Mouse (Mus musculus) kidney, postnatal 0 days (tissue): ENCODE measurements around the gene Gm13279. TPM values are rescaled to one million over a fixed set of nuclear protein-coding genes. Genes with fewer than 3 reads are reported as not detected.
"Not testable (repeated sequence)": the region's sequence is repeated elsewhere in the genome, so short reads cannot be mapped to it uniquely, and the experiment has no call there.

Experiments used
- ATAC-seq: fragments of 200-750 bp; cut with Nextera tagmentation; replicated peaks from 2 replicates; pipeline ENCODE4 v1.8.0; 2017; ENCODE audit warnings: low read depth, moderate number of reproducible peaks, moderate TSS enrichment, moderate library complexity; ENCODE audit not compliant: low FRiP score
- DNase-seq: peaks from one replicate; pipeline ENCODE4 v3.0.0-alpha.2; 2016; ENCODE audit warnings: low spot score
- H3K27ac ChIP-seq: fragments of 300-500 bp; sonication (generic); 2 replicates; pipeline ENCODE4 v1.5.1; 2014; ENCODE audit warnings: mild to moderate bottlenecking
- H3K27me3 ChIP-seq: fragments of 300-500 bp; sonication (generic); 2 replicates; pipeline ENCODE4 v1.6.1; 2014; ENCODE audit warnings: low read length, mixed read lengths; ENCODE audit not compliant: insufficient read depth
- H3K36me3 ChIP-seq: fragments of 300-500 bp; sonication (generic); 2 replicates; pipeline ENCODE4 v1.6.1; 2014; ENCODE audit warnings: low read length, mixed read lengths; ENCODE audit not compliant: insufficient read depth
- H3K4me1 ChIP-seq: fragments of 300-500 bp; sonication (generic); replicated peaks from 2 replicates; pipeline ENCODE4 v1.6.1; 2014; ENCODE audit warnings: antibody characterized with exemption, low read length, mixed read lengths; ENCODE audit not compliant: insufficient read depth
- H3K4me2 ChIP-seq: fragments of 300-500 bp; sonication (generic); 2 replicates; pipeline ENCODE4 v1.6.1; 2014; ENCODE audit warnings: mild to moderate bottlenecking, low read length, moderate library complexity, mixed read lengths
- H3K4me3 ChIP-seq: fragments of 300-500 bp; sonication (generic); replicated peaks from 2 replicates; pipeline ENCODE4 v1.5.1; 2014; ENCODE audit warnings: low read depth, low read length
- H3K9ac ChIP-seq: fragments of 300-500 bp; sonication (generic); 2 replicates; pipeline ENCODE4 v1.6.1; 2014; ENCODE audit warnings: low read depth, low read length
- H3K9me3 ChIP-seq: fragments of 300-500 bp; sonication (generic); replicated peaks from 2 replicates; pipeline ENCODE4 v1.6.1; 2016; ENCODE audit warnings: low read length, inconsistent platforms, mixed read lengths
- CTCF ChIP-seq: IDR thresholded peaks from 2 replicates; pipeline ENCODE4 v1.5.1; 2016; ENCODE audit warnings: antibody characterized with exemption, low read depth, mild to moderate bottlenecking, moderate library complexity
- WGBS: fragments of 180-500 bp; shearing (Covaris S2); extraction: QIAGEN DNeasy Blood & Tissue Kit; methylation state at CpG from one replicate; pipeline ENCODE4 v1.1.7; 2014; 5-methylcytosine and 5-hydroxymethylcytosine counted together
- polyA plus RNA-seq: library from polyadenylated mRNA; unstranded; fragments of >200 nt; fragmentation: Nextera tagmentation; extraction: Ambion mirVana; gene quantifications from 2 replicates; pipeline ENCODE4 v1.2.1, GENCODE M21; 2015

Gm13279 gene
- polyA plus RNA-seq, 1 experiment from 2014 or later: not detected

DNA sequence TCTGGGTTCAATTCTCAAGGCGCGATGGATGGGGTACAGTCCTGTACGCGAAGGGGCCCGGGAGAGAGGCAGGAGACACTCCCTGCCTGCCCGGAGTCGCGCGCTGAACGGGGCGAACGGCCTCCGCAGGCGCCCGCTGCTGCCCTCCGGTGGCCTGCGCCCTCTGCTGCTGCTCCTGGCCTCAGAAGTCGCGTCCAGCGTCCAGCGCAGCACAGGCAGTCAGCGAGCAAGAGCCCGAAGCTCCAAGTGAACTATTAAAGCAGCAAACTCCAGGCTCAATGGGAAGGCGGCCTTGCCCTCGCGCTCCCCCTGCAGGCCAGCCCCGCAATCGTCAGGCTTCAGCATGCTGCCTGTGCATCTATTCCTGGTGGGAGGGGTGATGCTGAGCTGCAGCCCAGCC lies 36.8 kb upstream of the Gm13279 start:
- not testable (repeated sequence) for H3K9ac ChIP-seq, H3K4me1 ChIP-seq, ATAC-seq, H3K27me3 ChIP-seq, H3K36me3 ChIP-seq, H3K9me3 ChIP-seq
- TF ChIP-seq CTCF: peak; percentile 72
- peak overlapping the region; percentile 34; the same call in 1 of the 2 replicates for H3K4me2 ChIP-seq
- WGBS: under 1% methylated on average over 24 of the region's 28 CpGs
- H3K4me3 ChIP-seq: peak overlapping the region; percentile 16; the same call in 1 of the 2 replicates
- peak; percentile 93 for DNase-seq
- peak overlapping the region; percentile 73 for H3K27ac ChIP-seq

DNA sequence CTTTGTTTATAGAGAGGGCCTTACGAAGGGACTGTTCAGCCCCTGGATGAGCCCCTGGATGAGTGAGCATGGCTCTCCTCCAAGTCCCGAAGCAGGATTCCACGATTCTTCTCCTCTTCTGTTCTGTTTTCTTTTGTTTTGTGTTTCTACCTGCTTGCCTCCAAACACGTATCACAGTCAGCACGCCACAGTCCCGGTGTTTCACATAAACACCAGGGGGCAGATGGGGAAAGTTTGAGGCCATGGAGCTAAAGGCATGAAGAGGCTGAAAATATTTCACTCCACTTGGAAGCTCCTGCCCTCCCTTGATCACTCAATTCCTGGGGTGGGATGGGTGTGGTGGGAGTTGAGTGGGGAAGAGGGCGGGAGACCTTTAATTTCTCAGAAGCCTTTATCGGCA lies 35.4 kb upstream of the Gm13279 start:
- not testable (repeated sequence) for H3K4me3 ChIP-seq, H3K4me2 ChIP-seq, DNase-seq, H3K4me1 ChIP-seq, H3K9me3 ChIP-seq, ATAC-seq, H3K9ac ChIP-seq, H3K36me3 ChIP-seq, H3K27me3 ChIP-seq, H3K27ac ChIP-seq
- 75% methylated on average over 6 of the region's 8 CpGs for WGBS
- 0 out of 2 replicates have a peak, but pooled peaks have one; percentile 8 for TF ChIP-seq CTCF

DNA sequence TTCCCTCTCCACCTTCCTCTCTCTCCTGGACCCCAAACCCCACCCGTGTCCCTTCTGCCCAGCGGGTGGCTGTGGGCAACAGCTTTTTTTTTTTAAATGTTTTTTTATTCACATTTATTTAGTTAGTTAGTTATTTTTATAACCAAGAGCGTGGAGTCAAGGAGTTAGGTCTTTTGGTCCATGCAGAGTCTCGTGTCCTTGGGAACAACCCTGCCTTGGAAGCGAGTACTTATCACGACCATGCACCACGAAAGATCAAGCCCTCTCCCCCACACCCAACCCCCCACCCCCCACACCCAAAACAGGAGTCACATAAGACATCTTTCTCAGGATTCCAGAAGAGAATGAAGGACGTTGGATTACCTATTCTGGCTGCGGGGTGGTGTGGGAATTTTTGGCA lies 34.9 kb upstream of the Gm13279 start:
- not testable (repeated sequence) for ATAC-seq, H3K4me3 ChIP-seq, DNase-seq, H3K4me1 ChIP-seq, H3K9me3 ChIP-seq, H3K27ac ChIP-seq, H3K36me3 ChIP-seq, H3K4me2 ChIP-seq, H3K27me3 ChIP-seq, H3K9ac ChIP-seq
- 53% methylated on average over 9 of the region's 9 CpGs for WGBS

GRCm38 (mm10) chr4:88763384-88764018 lies 33.7 kb upstream of the Gm13279 start:
- H3K27ac ChIP-seq: peak overlapping the region; percentile 54
- peak; percentile 72 for TF ChIP-seq CTCF
- H3K4me2 ChIP-seq: peak overlapping the region; percentile 25; the same call in 1 of the 2 replicates
- H3K36me3 ChIP-seq, H3K9ac ChIP-seq, H3K4me1 ChIP-seq, H3K4me3 ChIP-seq, H3K9me3 ChIP-seq, H3K27me3 ChIP-seq, ATAC-seq: not testable (repeated sequence)
- peak; percentile 90 for DNase-seq
- 2% methylated on average over 22 of the region's 42 CpGs for WGBS

- not testable (repeated sequence) for H3K4me1 ChIP-seq
Measured at GRCm38 (mm10) chr4:88773534-88773933, 23.7 kb upstream of the Gm13279 start, which contains the start of gene Gm13290. Gene Gm13290, plus strand, starts transcription at chr4:88773834.

GRCm38 (mm10) chr4:88776622-88777021 lies 20.6 kb upstream of the Gm13279 start, which contains the start of gene Gm13289:
Gene Gm13289, plus strand, starts transcription at chr4:88776922.
- not testable (repeated sequence) for H3K9ac ChIP-seq, H3K27me3 ChIP-seq, H3K4me3 ChIP-seq, H3K9me3 ChIP-seq, H3K36me3 ChIP-seq, DNase-seq, ATAC-seq, H3K4me2 ChIP-seq, H3K4me1 ChIP-seq, H3K27ac ChIP-seq
- no CpG with 5 or more reads among the region's 29 CpGs for WGBS

More at GRCm38 (mm10) chr4:88773534-88773933, 23.7 kb upstream of the Gm13279 start, which contains the start of gene Gm13290:
- DNase-seq, H3K9ac ChIP-seq, ATAC-seq, H3K4me2 ChIP-seq, H3K27me3 ChIP-seq, H3K36me3 ChIP-seq, H3K4me3 ChIP-seq, H3K27ac ChIP-seq, H3K9me3 ChIP-seq: not testable (repeated sequence)
- no CpG with 5 or more reads among the region's 32 CpGs for WGBS

DNA sequence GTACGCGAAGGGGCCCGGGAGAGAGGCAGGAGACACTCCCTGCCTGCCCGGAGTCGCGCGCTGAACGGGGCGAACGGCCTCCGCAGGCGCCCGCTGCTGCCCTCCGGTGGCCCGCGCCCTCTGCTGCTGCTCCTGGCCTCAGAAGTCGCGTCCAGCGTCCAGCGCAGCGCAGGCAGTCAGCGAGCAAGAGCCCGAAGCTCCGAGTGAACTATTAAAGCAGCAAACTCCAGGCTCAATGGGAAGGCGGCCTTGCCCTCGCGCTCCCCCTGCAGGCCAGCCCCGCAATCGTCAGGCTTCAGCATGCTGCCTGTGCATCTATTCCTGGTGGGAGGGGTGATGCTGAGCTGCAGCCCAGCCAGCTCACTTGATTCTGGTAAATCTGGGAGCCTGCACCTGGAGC lies 17.6 kb upstream of the Gm13279 start, which contains the start of gene Gm13272:
Gene Gm13272, plus strand, starts transcription at position 301 of the 400 bp plus-strand sequence.
- no CpG with 5 or more reads among the region's 29 CpGs for WGBS
- not testable (repeated sequence) for H3K4me1 ChIP-seq, H3K4me2 ChIP-seq

DNA sequence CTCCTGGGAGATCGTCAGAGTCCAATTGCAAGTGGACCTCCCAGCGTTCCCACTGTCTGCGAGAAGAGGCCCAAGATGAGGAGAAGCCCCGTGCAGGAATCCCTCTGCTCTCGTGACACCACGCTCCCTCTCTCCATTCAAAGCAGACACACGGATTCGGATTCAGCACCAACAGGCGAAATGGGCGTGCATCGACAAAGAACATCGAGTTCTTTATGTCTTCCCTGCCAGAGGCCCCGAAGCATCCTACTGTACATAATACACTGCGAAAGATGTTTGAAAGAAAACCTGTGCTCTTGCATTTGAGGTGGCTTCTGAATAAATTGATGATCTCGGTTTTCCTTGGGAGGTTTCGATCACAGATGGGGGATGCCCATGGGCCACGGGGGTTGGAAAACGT lies 16.9 kb upstream of the Gm13279 start:
- 50% methylated on average over 15 of the region's 18 CpGs for WGBS
- not testable (repeated sequence) for H3K4me3 ChIP-seq, H3K4me1 ChIP-seq, H3K36me3 ChIP-seq, H3K9me3 ChIP-seq, H3K27me3 ChIP-seq, H3K9ac ChIP-seq, H3K27ac ChIP-seq, ATAC-seq, H3K4me2 ChIP-seq, DNase-seq

More for the DNA sequence above, 17.6 kb upstream of the Gm13279 start, which contains the start of gene Gm13272:
- not testable (repeated sequence) for H3K4me3 ChIP-seq, ATAC-seq, H3K9me3 ChIP-seq, H3K27ac ChIP-seq, H3K9ac ChIP-seq, H3K36me3 ChIP-seq, H3K27me3 ChIP-seq, DNase-seq

DNA sequence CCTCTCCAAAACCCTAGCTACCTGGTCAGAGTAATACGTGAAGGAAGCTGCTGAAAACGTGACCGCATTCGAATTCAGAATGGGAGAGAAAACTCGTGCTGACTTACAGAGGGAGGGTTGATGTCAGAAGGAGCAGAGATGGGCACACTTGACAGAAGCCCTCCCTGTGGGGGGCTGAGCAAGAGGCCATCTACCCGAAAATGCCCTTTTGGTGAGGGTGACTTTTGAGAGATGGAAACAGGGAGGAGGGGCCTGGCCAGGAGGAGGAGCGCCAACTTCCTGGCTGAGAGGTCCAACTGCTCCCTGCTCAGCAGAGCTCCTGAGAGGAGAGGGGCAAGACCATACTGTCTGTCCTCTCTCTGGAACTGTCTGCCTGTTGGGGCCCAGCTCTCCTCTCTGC lies 15.4 kb upstream of the Gm13279 start, which contains the start of gene Ifnz:
Gene Ifnz, plus strand, starts transcription at position 301 of the 400 bp plus-strand sequence.
- not testable (repeated sequence) for H3K36me3 ChIP-seq, DNase-seq, H3K27me3 ChIP-seq, H3K9ac ChIP-seq, H3K4me1 ChIP-seq, ATAC-seq, H3K9me3 ChIP-seq, H3K4me3 ChIP-seq
- 25% methylated on average over 3 of the region's 7 CpGs for WGBS
- Histone ChIP-seq H3K27ac (peak within 1 kb of the TSS; percentile 50; the same call in 1 of the 2 replicates), H3K4me2 (peak within 1 kb of the TSS; percentile 35; the same call in 1 of the 2 replicates)
